Mouse (Mus musculus) brain, embryonic 14.5 days (tissue): Measurements from ENCODE around the gene Thpo.

ENCODE experiments used
- CTCF ChIP-seq: fragments of 200-500 bp; IDR thresholded peaks from 2 replicates; pipeline ENCODE4 v1.5.1; 2012; ENCODE audit warnings: inconsistent platforms, mild to moderate bottlenecking, moderate library complexity, borderline replicate concordance; ENCODE audit not compliant: insufficient read depth, insufficient read length; ENCODE audit errors: extremely low read depth
- POLR2A ChIP-seq: fragments of 200-500 bp; IDR thresholded peaks from 2 replicates; pipeline ENCODE4 v1.6.1; 2012; ENCODE audit warnings: mild to moderate bottlenecking, inconsistent platforms, borderline replicate concordance; ENCODE audit not compliant: poor library complexity, insufficient read depth, insufficient read length, severe bottlenecking; ENCODE audit errors: extremely low read depth

- no peak for TF ChIP-seq CTCF
- TF ChIP-seq POLR2A = no peak; the same call in 1 of the 2 replicates
Measured at GRCm38 (mm10) chr16:20693111-20693701, 41.1 kb downstream of the Thpo start, which contains the start of gene Fam131a.
